In genomic region chr10:122199791-122200190, GRCm38 (mm10) we compare ENCODE assay signal across 15 mouse cellular contexts.
DNase-seq lines count a peak whose midpoint lies in the region.
"Had no signal": no experiment of that assay in that cellular context is flagged by ENCODE, and none has a peak within 500 bp of the region (broad histone marks: within the 10 kb centered on the region; RNA-seq: fewer than 3 reads in every experiment).

No protein-coding gene starts in this region.

- DNase-seq in thymus, adult 18-20 months, result peak; percentile 2 to 15
- no peak for DNase-seq in thymus, postnatal 10 days (ENCODE audit: low spot score in 2 of 2)
- DNase-seq in embryo, embryonic 11 days, result peak; percentile 21
- DNase-seq in naive thymus-derived CD4-positive, alpha-beta T cell, adult 2 months (ENCODE audit: low read depth), result peak; percentile 70
- DNase-seq in urinary bladder, postnatal 4 days (ENCODE audit: low spot score in 2 of 2), result no peak
- no peak for DNase-seq in cerebellum, adult 11 months
- no peak for DNase-seq in frontal cortex, postnatal 10 days (ENCODE audit: low spot score in 2 of 2)
- DNase-seq: adrenal gland, postnatal 25 days; cerebellum, adult 2 months; cerebellum, postnatal 36 days; gastrocnemius, adult 2 months; heart, postnatal 14 days; kidney, adult 9 months; kidney, postnatal 36 days; right cerebral cortex, postnatal 4 days had no signal

Comparison
In these comparisons a context has a peak if more than half of its experiments do, and no peak if none do; other contexts are left out.
1. DNase-seq: peak in thymus, adult 18-20 months (2 of 2), embryo, embryonic 11 days (single experiment) and naive thymus-derived CD4-positive, alpha-beta T cell, adult 2 months (single experiment); none in thymus, postnatal 10 days (0 of 2), urinary bladder, postnatal 4 days (0 of 2), cerebellum, adult 11 months (single experiment) and frontal cortex, postnatal 10 days (0 of 2).